Mouse (Mus musculus) heart, postnatal 0 days (tissue): ENCODE data around the gene Nos1ap. TPM values are rescaled to one million over a fixed set of nuclear protein-coding genes. Genes with fewer than 3 reads are reported as not detected.
A peak's percentile ranks its signal among the peaks of the same experiment; 100 is the strongest.

Source experiments
- ATAC-seq: fragments of 200-750 bp; cut with Nextera tagmentation; 2 replicates; pipeline ENCODE4 v1.8.0; 2017; ENCODE audit warnings: low read depth, moderate number of reproducible peaks, moderate library complexity; ENCODE audit not compliant: insufficient read depth
- DNase-seq: peaks from one replicate; pipeline ENCODE4 v3.0.0-alpha.2; 2016; ENCODE audit warnings: low spot score
- H3K27ac ChIP-seq: fragments of 300-500 bp; sonication (generic); 2 replicates; pipeline ENCODE4 v1.5.1; 2014; ENCODE audit warnings: low read depth, mild to moderate bottlenecking
- H3K27me3 ChIP-seq: fragments of 300-500 bp; sonication (generic); 2 replicates; pipeline ENCODE4 v1.6.1; 2014; ENCODE audit warnings: low read length, mixed read lengths; ENCODE audit not compliant: control insufficient read depth, insufficient read depth
- H3K36me3 ChIP-seq: fragments of 300-500 bp; sonication (generic); replicated peaks from 2 replicates; pipeline ENCODE4 v1.6.1; 2014; ENCODE audit warnings: low read length, mixed read lengths; ENCODE audit not compliant: control insufficient read depth, insufficient read depth
- H3K4me1 ChIP-seq: fragments of 300-500 bp; sonication (generic); 2 replicates; pipeline ENCODE4 v1.6.1; 2014; ENCODE audit warnings: antibody characterized with exemption; ENCODE audit not compliant: control insufficient read depth, insufficient read depth
- H3K4me2 ChIP-seq: fragments of 300-500 bp; sonication (generic); 2 replicates; pipeline ENCODE4 v1.6.1; 2014; ENCODE audit warnings: low read depth, mild to moderate bottlenecking, low read length, moderate library complexity
- H3K4me3 ChIP-seq: fragments of 300-500 bp; sonication (generic); 2 replicates; pipeline ENCODE4 v1.5.1; 2014; ENCODE audit warnings: low read depth, low read length
- H3K9ac ChIP-seq: fragments of 300-500 bp; sonication (generic); replicated peaks from 2 replicates; pipeline ENCODE4 v1.6.1; 2014; ENCODE audit warnings: low read depth, low read length, mixed read lengths
- H3K9me3 ChIP-seq: fragments of 300-500 bp; sonication (generic); replicated peaks from 2 replicates; pipeline ENCODE4 v1.6.1; 2016; ENCODE audit warnings: low read length; ENCODE audit not compliant: control insufficient read depth
- CTCF ChIP-seq: IDR thresholded peaks from 2 replicates; pipeline ENCODE4 v1.5.1; 2016; ENCODE audit warnings: antibody characterized with exemption, control low read depth, low read depth
- EP300 ChIP-seq: IDR thresholded peaks from 2 replicates; pipeline ENCODE4 v1.6.1; 2016; ENCODE audit warnings: antibody characterized with exemption, low read depth
- WGBS: fragments of 180-500 bp; shearing (Covaris S2); extraction: QIAGEN DNeasy Blood & Tissue Kit; methylation state at CpG from one replicate; pipeline ENCODE4 v1.1.7; 2014; 5-methylcytosine and 5-hydroxymethylcytosine counted together
- polyA plus RNA-seq: library from polyadenylated mRNA; unstranded; fragments of >200 nt; fragmentation: Nextera tagmentation; extraction: Ambion mirVana; gene quantifications from 2 replicates; pipeline ENCODE4 v1.2.1, GENCODE M21; 2015
- total RNA-seq: library from RNA; depleted of rRNA; stranded (reverse); fragments of >200 nt; gene quantifications from 2 replicates; pipeline ENCODE4 v1.2.3, GENCODE M21; 2014; ENCODE audit warnings: low replicate concordance; rRNA removed

Gene Nos1ap
- total and polyA plus RNA-seq, 2 experiments from 2014 or later, result 0.99 to 10.3 TPM

GRCm38 (mm10) chr1:170273252-170273651 lies 316.4 kb downstream of the Nos1ap start:
- Histone ChIP-seq H3K27ac (no peak overlapping the region), H3K4me1 (no peaks in the 10 kb centered on the region), H3K36me3 (no peaks in the 10 kb centered on the region), H3K9ac (no peak overlapping the region), H3K27me3 (no peaks in the 10 kb centered on the region), H3K4me3 (no peak overlapping the region), H3K4me2 (no peak overlapping the region), H3K9me3 (peaks cover 5% of the 10 kb centered on the region; the same call in 1 of the 2 replicates)
- DNase-seq (no peak), ATAC-seq (no peak)
- TF ChIP-seq EP300, result no peak
- TF ChIP-seq CTCF, result no peak

GRCm38 (mm10) chr1:170270696-170271095 lies 319.0 kb downstream of the Nos1ap start:
- Histone ChIP-seq H3K4me3 (no peak overlapping the region), H3K9me3 (peaks cover 12% of the 10 kb centered on the region), H3K4me1 (no peaks in the 10 kb centered on the region), H3K9ac (no peak overlapping the region), H3K27me3 (no peaks in the 10 kb centered on the region), H3K27ac (no peak overlapping the region), H3K4me2 (no peak overlapping the region), H3K36me3 (no peaks in the 10 kb centered on the region)
- ATAC-seq, result no peak
- WGBS, result 65% methylated on average over 4 of the region's 4 CpGs
- TF ChIP-seq EP300 (no peak), CTCF (no peak)
- no peak for DNase-seq

- no peak for DNase-seq
- no peak overlapping the region for H3K4me2 ChIP-seq
- H3K4me3 ChIP-seq, result no peak overlapping the region
- no peaks in the 10 kb centered on the region for H3K4me1 ChIP-seq
- H3K9me3 ChIP-seq, result peaks cover 7% of the 10 kb centered on the region
- no peaks in the 10 kb centered on the region for H3K27me3 ChIP-seq
- no peak for TF ChIP-seq EP300
- TF ChIP-seq CTCF, result no peak
- H3K9ac ChIP-seq, result no peak overlapping the region
- WGBS, result 64% methylated on average over 6 of the region's 6 CpGs
- no peaks in the 10 kb centered on the region for H3K36me3 ChIP-seq
- ATAC-seq, result no peak
- H3K27ac ChIP-seq, result no peak overlapping the region
Observed at GRCm38 (mm10) chr1:170270281-170270680, 319.4 kb downstream of the Nos1ap start.

- WGBS, result 2% methylated on average over 25 of the region's 32 CpGs
- TF ChIP-seq EP300 (no peak), CTCF (no peak)
- Histone ChIP-seq H3K36me3 (no peaks in the 10 kb centered on the region), H3K9ac (peak overlapping the region; percentile 61), H3K4me2 (peak overlapping the region; percentile 70), H3K4me3 (peak overlapping the region; percentile 59), H3K9me3 (no peaks in the 10 kb centered on the region), H3K4me1 (no peaks in the 10 kb centered on the region), H3K27me3 (no peaks in the 10 kb centered on the region), H3K27ac (peak overlapping the region; percentile 54; the same call in 1 of the 2 replicates)
- ATAC-seq (peak; percentile 100), DNase-seq (peak; percentile 89)
Observed at GRCm38 (mm10) chr1:170255560-170255910, 334.1 kb downstream of the Nos1ap start.

- 26% methylated on average over 30 of the region's 30 CpGs for WGBS
- Histone ChIP-seq H3K4me3 (peak overlapping the region; percentile 59), H3K36me3 (no peaks in the 10 kb centered on the region), H3K4me2 (peak overlapping the region; percentile 70), H3K27ac (peak overlapping the region; percentile 54; the same call in 1 of the 2 replicates), H3K27me3 (no peaks in the 10 kb centered on the region), H3K9me3 (no peaks in the 10 kb centered on the region), H3K9ac (peak overlapping the region; percentile 61), H3K4me1 (no peaks in the 10 kb centered on the region)
- ATAC-seq (peak; percentile 76; the same call in 1 of the 2 replicates), DNase-seq (no peak)
- no peak for TF ChIP-seq EP300
- TF ChIP-seq CTCF, result no peak
Observed at GRCm38 (mm10) chr1:170254893-170255559, 334.6 kb downstream of the Nos1ap start.

Other genes starting within 250 kb of the Nos1ap start
- 63.0 and 76.5 TPM in 2 replicates for gene Olfml2b, start 54.7 kb upstream of the Nos1ap start, total RNA-seq
- gene Olfml2b, start 54.7 kb upstream of the Nos1ap start, polyA plus RNA-seq, result 19.3 and 26.3 TPM in 2 replicates